Mouse (Mus musculus) forebrain, embryonic 16.5 days (tissue): ENCODE results near the gene Mns1. TPM values are rescaled to one million over a fixed set of nuclear protein-coding genes. Genes with fewer than 3 reads are reported as not detected.

Source experiments
- ATAC-seq: fragments of 200-750 bp; cut with Nextera tagmentation; 2 replicates; pipeline ENCODE4 v1.8.0; 2017; ENCODE audit warnings: mild to moderate bottlenecking, moderate library complexity
- H3K27ac ChIP-seq: fragments of 300-500 bp; sonication (generic); 2 replicates; pipeline ENCODE4 v1.5.1; 2014; ENCODE audit warnings: low read length, control low read depth
- H3K27me3 ChIP-seq: fragments of 300-500 bp; sonication (generic); replicated peaks from 2 replicates; pipeline ENCODE4 v1.6.1; 2014; ENCODE audit warnings: low read length; ENCODE audit not compliant: control insufficient read depth, insufficient read depth
- H3K36me3 ChIP-seq: fragments of 300-500 bp; sonication (generic); 2 replicates; pipeline ENCODE4 v1.6.1; 2014; ENCODE audit not compliant: control insufficient read depth, insufficient read depth
- H3K4me1 ChIP-seq: fragments of 300-500 bp; sonication (generic); replicated peaks from 2 replicates; pipeline ENCODE4 v1.6.1; 2014; ENCODE audit warnings: low read length; ENCODE audit not compliant: control insufficient read depth, insufficient read depth
- H3K4me2 ChIP-seq: fragments of 300-500 bp; sonication (generic); 2 replicates; pipeline ENCODE4 v1.6.1; 2014; ENCODE audit warnings: mild to moderate bottlenecking, low read length, control low read depth
- H3K4me3 ChIP-seq: fragments of 300-500 bp; sonication (generic); replicated peaks from 2 replicates; pipeline ENCODE4 v1.5.1; 2014; ENCODE audit warnings: mild to moderate bottlenecking, low read length, control low read depth
- H3K9ac ChIP-seq: fragments of 300-500 bp; sonication (generic); replicated peaks from 2 replicates; pipeline ENCODE4 v1.6.1; 2014; ENCODE audit warnings: low read depth, low read length, control low read depth
- H3K9me3 ChIP-seq: fragments of 300-500 bp; sonication (generic); 2 replicates; pipeline ENCODE4 v1.6.1; 2016; ENCODE audit warnings: low read length; ENCODE audit not compliant: control insufficient read depth
- WGBS: fragments of 180-500 bp; shearing (Covaris S2); extraction: QIAGEN DNeasy Blood & Tissue Kit; methylation state at CpG from one replicate; pipeline ENCODE4 v1.1.7; 2014; 5-methylcytosine and 5-hydroxymethylcytosine counted together
- polyA plus RNA-seq: library from polyadenylated mRNA; unstranded; fragments of >200 nt; fragmentation: Nextera tagmentation; extraction: Ambion mirVana; gene quantifications from 2 replicates; pipeline ENCODE4 v1.2.1, GENCODE M21; 2015

Mns1 gene
- polyA plus RNA-seq, 1 experiment from 2014 or later, result 12.1 TPM

DNA sequence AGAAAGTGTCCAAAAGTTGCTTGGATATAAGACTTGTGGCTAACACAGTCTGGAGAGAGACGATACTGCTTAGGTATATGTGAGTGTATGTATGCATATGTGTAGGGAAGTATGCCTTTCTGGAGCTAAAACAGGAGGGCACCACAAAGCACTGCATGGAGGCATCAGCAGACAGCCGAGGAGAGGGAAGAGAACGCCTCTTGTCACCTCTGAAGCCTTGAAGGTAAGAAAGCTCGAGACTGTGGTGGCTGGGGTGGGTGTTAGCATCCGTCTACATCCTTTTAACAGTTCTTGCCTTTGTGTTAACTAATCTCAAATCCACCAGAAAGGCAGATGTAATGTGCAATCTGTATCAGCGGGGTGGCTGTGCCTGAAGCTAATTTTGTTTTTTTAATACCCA, 34.4 kb upstream of the Mns1 start:
- Histone ChIP-seq H3K9me3 (no peaks in the 10 kb centered on the region), H3K36me3 (no peaks in the 10 kb centered on the region), H3K27ac (no peak overlapping the region), H3K4me2 (no peak overlapping the region), H3K4me1 (peaks cover 6% of the 10 kb centered on the region; the same call in 1 of the 2 replicates), H3K27me3 (no peaks in the 10 kb centered on the region), H3K9ac (no peak overlapping the region), H3K4me3 (no peak overlapping the region)
- 67% methylated on average over 6 of the region's 6 CpGs for WGBS
- no peak for ATAC-seq

DNA sequence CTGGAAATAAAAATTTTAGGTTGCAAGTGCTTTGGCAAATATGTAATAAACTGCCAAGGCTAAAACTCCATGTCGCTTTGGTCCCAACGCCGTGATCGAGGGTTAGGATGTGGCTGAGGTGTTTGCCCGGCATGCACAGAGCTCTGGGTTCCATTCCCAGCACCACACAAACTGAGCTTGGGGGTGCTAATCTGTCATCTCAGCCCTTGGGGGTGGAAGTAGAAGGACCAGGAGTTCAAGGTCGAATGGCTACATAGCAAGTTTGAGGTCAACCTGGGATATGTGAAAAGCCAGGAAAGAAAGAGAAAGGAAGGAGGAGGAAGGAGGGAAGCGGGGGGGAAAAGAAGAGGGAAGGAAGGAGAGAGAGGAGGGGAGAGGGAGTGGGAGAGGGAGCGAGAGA, 33.4 kb upstream of the Mns1 start:
- WGBS, result 83% methylated on average over 8 of the region's 8 CpGs
- H3K4me2 ChIP-seq, result no peak overlapping the region
- H3K36me3 ChIP-seq, result no peaks in the 10 kb centered on the region
- no peak overlapping the region for H3K4me3 ChIP-seq
- no peak overlapping the region for H3K9ac ChIP-seq
- H3K4me1 ChIP-seq, result peaks cover 6% of the 10 kb centered on the region; the same call in 1 of the 2 replicates
- ATAC-seq, result no peak
- no peaks in the 10 kb centered on the region for H3K9me3 ChIP-seq
- H3K27me3 ChIP-seq, result no peaks in the 10 kb centered on the region
- H3K27ac ChIP-seq, result no peak overlapping the region

DNA sequence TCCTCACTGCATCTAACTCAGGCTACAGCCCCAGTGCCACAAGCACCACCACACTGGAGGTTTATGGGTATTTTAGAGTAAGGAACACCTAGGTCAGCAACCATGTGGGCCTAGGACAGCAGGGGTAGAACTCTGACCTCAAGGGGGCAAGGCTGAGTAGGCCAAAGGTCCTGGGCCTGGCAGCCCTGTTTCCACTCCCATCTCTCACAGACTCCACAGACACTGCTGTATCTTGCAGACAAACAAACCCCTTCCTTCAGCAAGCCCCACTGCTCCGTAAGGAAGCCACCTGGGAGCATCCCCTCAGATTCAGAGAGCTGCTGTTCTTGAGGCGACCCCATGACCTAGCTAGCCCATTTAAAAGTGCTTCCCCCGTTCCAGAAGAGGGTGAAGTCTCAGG, 32.9 kb upstream of the Mns1 start:
- peaks cover 6% of the 10 kb centered on the region; the same call in 1 of the 2 replicates for H3K4me1 ChIP-seq
- no peak overlapping the region for H3K4me3 ChIP-seq
- no peak overlapping the region for H3K4me2 ChIP-seq
- no peak overlapping the region for H3K27ac ChIP-seq
- H3K36me3 ChIP-seq, result no peaks in the 10 kb centered on the region
- H3K9me3 ChIP-seq, result no peaks in the 10 kb centered on the region
- no peaks in the 10 kb centered on the region for H3K27me3 ChIP-seq
- ATAC-seq, result no peak
- no peak overlapping the region for H3K9ac ChIP-seq
- 80% methylated on average over 3 of the region's 3 CpGs for WGBS

DNA sequence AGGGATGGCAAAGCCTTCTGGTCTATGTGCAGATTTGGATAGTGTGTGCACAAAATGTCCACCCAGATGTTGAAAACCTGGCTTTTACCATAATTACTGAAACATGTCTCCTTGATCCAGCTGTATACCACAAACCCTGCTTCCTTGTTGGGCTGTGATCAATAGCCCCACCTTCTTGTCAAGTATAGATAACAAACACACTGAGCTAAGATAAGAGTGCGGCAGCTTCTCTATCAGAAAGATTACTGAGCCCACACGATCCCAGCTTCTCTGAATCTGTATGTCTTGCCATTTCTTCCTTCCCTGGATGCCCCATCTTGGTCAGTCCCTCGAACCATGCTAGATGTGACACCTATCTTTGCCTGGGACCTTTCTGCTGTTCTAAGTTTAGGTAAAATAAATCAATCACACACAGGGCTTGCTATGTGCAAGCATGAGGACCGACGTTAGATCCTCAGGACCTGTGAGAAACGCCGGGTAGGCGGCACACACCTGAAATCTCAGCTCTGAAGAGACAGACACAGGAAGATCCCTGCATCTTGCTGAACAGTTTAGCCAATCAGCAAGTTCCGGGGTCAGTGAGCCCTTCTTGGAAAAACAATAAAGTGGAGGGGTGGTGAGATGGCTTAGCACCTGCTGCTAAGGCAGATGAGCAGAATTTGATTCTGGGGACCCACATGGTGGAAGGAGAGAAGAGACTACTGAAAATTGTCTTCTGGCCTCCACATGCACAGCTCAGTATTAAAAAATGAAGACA, 31.8 kb upstream of the Mns1 start:
- Histone ChIP-seq H3K27ac (no peak overlapping the region), H3K4me3 (no peak overlapping the region), H3K4me2 (no peak overlapping the region), H3K36me3 (no peaks in the 10 kb centered on the region), H3K9ac (no peak overlapping the region), H3K9me3 (no peaks in the 10 kb centered on the region), H3K27me3 (no peaks in the 10 kb centered on the region), H3K4me1 (peaks cover 6% of the 10 kb centered on the region; the same call in 1 of the 2 replicates)
- ATAC-seq, result no peak
- WGBS, result 89% methylated on average over 9 of the region's 9 CpGs

DNA sequence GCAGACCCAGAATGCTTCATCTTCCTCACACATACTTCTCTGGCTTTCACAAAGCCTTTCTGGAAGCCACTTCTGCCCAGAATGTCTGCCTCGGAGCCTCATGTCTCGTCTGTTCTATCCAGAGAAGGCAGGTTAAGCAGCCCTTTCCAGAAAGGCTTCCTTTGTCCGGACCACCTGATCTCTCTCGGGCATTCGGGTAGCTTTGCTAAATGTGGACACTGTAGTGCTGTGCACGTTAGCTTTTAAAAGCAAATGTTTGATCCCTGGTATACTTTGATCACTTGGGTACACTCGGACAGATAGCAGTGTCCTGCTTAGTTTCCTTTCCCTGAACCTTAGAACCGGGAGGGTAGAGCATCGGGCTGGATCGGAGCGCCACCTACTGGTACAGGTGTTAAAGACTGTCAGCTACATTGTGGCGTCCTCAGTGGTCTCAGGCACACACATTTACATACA, 29.7 kb upstream of the Mns1 start:
- peak overlapping the region; percentile 53 for H3K4me2 ChIP-seq
- H3K9me3 ChIP-seq, result no peaks in the 10 kb centered on the region
- peak; percentile 93 for ATAC-seq
- H3K4me1 ChIP-seq, result peaks cover 6% of the 10 kb centered on the region; the same call in 1 of the 2 replicates
- H3K4me3 ChIP-seq, result peak overlapping the region; percentile 38
- 11% methylated on average over 12 of the region's 12 CpGs for WGBS
- no peak overlapping the region for H3K27ac ChIP-seq
- H3K9ac ChIP-seq, result peak overlapping the region; percentile 44
- no peaks in the 10 kb centered on the region for H3K27me3 ChIP-seq
- H3K36me3 ChIP-seq, result no peaks in the 10 kb centered on the region

DNA sequence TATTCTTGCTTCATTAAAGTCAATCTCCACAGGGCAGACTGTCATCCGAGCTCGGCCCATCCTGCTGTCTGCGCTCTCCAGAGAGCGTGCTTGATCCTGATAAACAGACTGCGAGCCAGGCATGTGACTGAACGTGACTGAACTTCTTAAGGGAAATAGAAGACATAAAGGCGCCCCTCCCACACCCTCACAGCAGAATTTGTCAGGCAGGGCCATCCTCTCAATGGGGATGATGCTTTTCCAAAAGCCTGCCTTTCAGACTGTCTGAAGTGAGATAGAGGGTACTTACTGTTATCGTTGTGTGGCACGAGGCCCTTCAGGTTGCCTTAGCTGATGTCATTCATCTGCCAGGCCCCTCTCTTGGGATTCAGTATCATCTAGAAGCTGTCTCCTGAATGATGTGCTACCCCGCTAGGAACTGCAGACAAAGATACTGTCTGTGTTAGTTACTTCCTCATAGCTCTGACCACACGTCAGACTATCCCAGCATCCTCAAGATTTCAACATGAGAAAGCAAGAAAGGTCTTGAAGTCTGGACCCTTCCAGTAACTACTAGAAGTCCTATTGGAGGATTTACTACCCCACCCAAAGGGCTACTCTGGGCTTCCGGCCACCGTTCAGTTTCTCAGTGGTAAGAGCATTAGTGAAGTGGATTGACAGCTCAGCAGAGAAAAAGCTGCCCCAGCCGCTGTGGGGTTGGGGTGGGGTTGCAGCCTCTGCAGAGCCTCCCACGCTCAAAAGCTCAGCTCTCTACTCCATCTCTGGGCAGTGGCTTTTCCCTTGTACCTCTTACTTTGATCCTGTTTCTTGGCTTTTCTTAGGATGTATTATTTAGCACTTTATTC, 28.2 kb upstream of the Mns1 start:
- Histone ChIP-seq H3K36me3 (no peaks in the 10 kb centered on the region), H3K9me3 (no peaks in the 10 kb centered on the region), H3K27me3 (no peaks in the 10 kb centered on the region), H3K4me1 (peaks cover 3% of the 10 kb centered on the region; the same call in 1 of the 2 replicates), H3K4me2 (no peak overlapping the region), H3K9ac (no peak overlapping the region), H3K4me3 (no peak overlapping the region), H3K27ac (no peak overlapping the region)
- 60% methylated on average over 15 of the region's 15 CpGs for WGBS
- no peak for ATAC-seq

DNA sequence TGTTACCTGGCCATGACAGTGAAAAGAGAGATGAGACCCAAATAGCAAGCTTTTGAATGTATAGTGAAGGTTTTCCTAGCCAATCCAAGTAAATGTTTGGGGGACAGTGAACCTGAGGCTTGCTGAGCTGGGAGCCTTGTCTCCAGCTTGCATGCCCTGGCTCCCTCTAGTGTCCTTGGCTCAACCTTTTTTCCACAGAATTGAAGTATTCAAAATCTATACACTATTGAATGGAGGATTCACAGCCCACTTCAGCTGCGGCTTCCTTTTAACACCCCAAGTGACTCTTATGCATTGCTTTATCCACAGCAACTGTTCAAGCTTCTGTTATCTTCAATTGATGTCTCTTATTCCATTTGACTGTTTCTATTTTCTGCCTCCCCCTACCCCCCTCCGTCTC, 26.1 kb upstream of the Mns1 start:
- Histone ChIP-seq H3K4me1 (peaks cover 3% of the 10 kb centered on the region; the same call in 1 of the 2 replicates), H3K36me3 (no peaks in the 10 kb centered on the region), H3K4me2 (no peak overlapping the region), H3K9ac (no peak overlapping the region), H3K4me3 (no peak overlapping the region), H3K27ac (no peak overlapping the region), H3K9me3 (no peaks in the 10 kb centered on the region), H3K27me3 (no peaks in the 10 kb centered on the region)
- ATAC-seq, result no peak
- WGBS, result 92% methylated on average over 2 of the region's 2 CpGs

DNA sequence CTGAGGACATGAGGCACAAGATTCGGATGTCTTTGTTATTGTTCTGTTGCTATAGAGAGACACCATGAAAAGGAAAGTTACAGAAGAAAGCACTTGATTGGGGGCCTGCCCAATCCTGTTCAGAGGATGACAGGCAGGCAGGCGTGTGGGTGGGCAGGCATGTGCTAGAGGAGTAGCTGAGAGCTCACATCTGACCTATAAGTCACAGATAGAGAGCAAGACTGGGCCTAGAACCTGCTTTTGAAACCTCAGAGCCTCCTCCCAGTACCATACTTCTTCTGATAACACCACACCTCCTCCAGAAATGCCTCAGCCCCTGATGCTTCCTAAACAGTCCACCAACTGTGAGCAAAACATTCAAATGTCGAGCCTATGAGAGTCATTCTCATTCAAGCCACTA, 19.4 kb upstream of the Mns1 start:
- no peak overlapping the region for H3K9ac ChIP-seq
- ATAC-seq, result no peak
- no peaks in the 10 kb centered on the region for H3K27me3 ChIP-seq
- no peak overlapping the region for H3K27ac ChIP-seq
- 0 out of 2 replicates have a peak, but pooled peaks cover 3% of the 10 kb centered on the region for H3K4me1 ChIP-seq
- H3K36me3 ChIP-seq, result no peaks in the 10 kb centered on the region
- 87% methylated on average over 3 of the region's 3 CpGs for WGBS
- H3K4me3 ChIP-seq, result no peak overlapping the region
- no peaks in the 10 kb centered on the region for H3K9me3 ChIP-seq
- no peak overlapping the region for H3K4me2 ChIP-seq

DNA sequence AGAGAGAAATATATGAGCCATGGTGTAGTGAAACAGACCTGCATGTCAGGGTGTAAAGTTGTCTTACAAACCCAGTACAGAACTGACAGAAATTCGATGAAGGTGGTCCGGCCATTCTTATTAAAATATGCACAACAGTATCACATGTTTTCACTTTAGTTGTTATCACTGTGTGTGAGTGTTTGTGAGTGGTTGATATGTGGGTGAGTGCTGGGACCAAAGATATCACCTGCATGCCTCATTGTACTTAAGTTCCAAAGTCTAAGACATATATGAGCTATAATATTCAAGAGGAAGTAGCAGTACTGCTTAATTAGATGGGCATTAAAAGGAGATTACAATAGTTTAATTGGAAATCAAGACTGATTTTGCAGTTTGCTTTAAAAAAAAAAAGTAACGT, 17.3 kb upstream of the Mns1 start:
- no peak for ATAC-seq
- Histone ChIP-seq H3K4me3 (no peak overlapping the region), H3K4me1 (0 out of 2 replicates have a peak, but pooled peaks cover 3% of the 10 kb centered on the region), H3K9me3 (no peaks in the 10 kb centered on the region), H3K4me2 (no peak overlapping the region), H3K27ac (no peak overlapping the region), H3K27me3 (no peaks in the 10 kb centered on the region), H3K9ac (no peak overlapping the region), H3K36me3 (no peaks in the 10 kb centered on the region)
- WGBS, result 77% methylated on average over 3 of the region's 3 CpGs
